Mouse (Mus musculus): ENCODE measurements around the gene Gtf3a. TPM values are rescaled to one million over a fixed set of nuclear protein-coding genes. Genes with fewer than 3 reads are reported as not detected.
A peak's percentile ranks its signal among the peaks of the same experiment; 100 is the strongest.

The Gtf3a gene
- total RNA-seq (2012; rRNA removed) (130 and 134 TPM in 2 replicates), total RNA-seq (2014; rRNA removed) (110 and 116 TPM in 2 replicates), polyA plus RNA-seq (2012; ENCODE audit: insufficient read length, low read depth) (133 and 134 TPM in 2 replicates)

DNA sequence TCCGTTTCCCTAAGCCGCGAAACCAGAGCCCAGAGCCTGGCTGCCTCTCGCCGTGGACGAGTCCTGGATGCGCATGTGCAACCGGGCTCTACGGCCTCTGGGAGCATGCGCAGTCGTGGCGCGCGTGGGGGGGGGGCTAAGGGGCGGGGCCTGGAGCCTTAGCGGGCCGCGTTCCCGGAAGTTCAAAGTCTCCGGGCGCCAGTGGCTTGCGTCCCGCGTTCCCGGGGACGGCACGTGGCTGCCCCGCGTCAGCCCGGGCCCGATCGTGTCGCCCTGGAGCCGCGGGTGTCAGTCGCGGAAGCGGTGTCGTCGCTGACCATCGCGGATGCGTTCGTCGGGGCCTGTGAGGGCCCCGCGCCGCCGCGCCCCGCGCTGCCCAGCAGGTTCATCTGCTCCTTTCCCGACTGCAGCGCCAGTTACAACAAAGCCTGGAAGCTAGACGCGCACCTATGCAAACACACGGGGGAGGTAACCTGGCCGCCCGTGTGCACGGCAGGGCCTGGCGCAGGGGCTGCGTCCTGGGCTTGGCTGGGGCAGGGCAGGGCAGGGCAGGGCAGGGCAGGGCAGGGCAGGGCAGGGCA is at the start of gene Gtf3a:
TSS of gene Gtf3a (plus strand) at position 150 of the 581 bp plus-strand sequence.
- H3K9ac ChIP-seq (ENCODE audit: insufficient read depth, low read depth) = peak within 1 kb of the TSS; percentile 76
- in situ Hi-C loops (cut with MboI; ENCODE audit: low pct_ligation_motif_present, low pct_unique_long_range_greater_than_20kb, low sequenced_read_pairs) (loop anchor here (10.0 kb wide), 1 partner anchor 286 kb away; no protein-coding TSS in a partner anchor), dilution Hi-C loops (cut with MboI; ENCODE audit: extremely low pct_ligation_motif_present, extremely low pct_unique_long_range_greater_than_20kb, low sequenced_read_pairs) (no loop called here)
- H3K9me3 ChIP-seq (replicated peaks; ENCODE audit: low read length) = peaks cover 6% of the 10 kb centered on the region
- TF ChIP-seq RAD21 (IDR thresholded peaks at IDR 0.05; ENCODE audit: low read depth, low read length) (no peak), ZMIZ1 (IDR thresholded peaks at IDR 0.05; ENCODE audit: low read depth, low read length) (peak; percentile 80; the same call in 1 of the 2 replicates), MAX (IDR thresholded peaks at IDR 0.05; ENCODE audit: low read length) (peak; percentile 92), ETS1 (conservative IDR thresholded peaks at IDR 0.05; ENCODE audit: low read depth, low read length) (0 out of 2 replicates have a peak, but pooled peaks have one; percentile 19), HCFC1 (IDR thresholded peaks at IDR 0.05; ENCODE audit: low read depth, low read length) (peak; percentile 72), ZNF384 (IDR thresholded peaks at IDR 0.05; ENCODE audit: low read depth, low read length) (0 out of 2 replicates have a peak, but pooled peaks have one; percentile 3), TBP (conservative IDR thresholded peaks at IDR 0.05; ENCODE audit: low read depth, low read length) (no peak), CHD1 (IDR thresholded peaks at IDR 0.05; ENCODE audit: low read depth, low read length) (no peak; the same call in 1 of the 2 replicates), MAZ (IDR thresholded peaks at IDR 0.05; ENCODE audit: low read depth, low read length) (peak; percentile 97), SMC3 (IDR thresholded peaks at IDR 0.05; ENCODE audit: low read depth, low read length) (no peak), CHD2 (IDR thresholded peaks at IDR 0.05; ENCODE audit: low read length) (0 out of 2 replicates have a peak, but pooled peaks have one; percentile 21), IRF4 (IDR thresholded peaks at IDR 0.05; ENCODE audit: low read depth, low read length) (peak; percentile 25; the same call in 1 of the 2 replicates), TCF12 (IDR thresholded peaks at IDR 0.05; ENCODE audit: low read depth, low read length) (peak; percentile 64; the same call in 1 of the 2 replicates), JUND (conservative IDR thresholded peaks at IDR 0.05; ENCODE audit: low read depth, low read length) (no peak), MEF2A (IDR thresholded peaks at IDR 0.05; ENCODE audit: borderline replicate concordance, low read depth, low read length) (peak; percentile 63), USF2 (conservative IDR thresholded peaks at IDR 0.05; ENCODE audit: low read depth, low read length) (no peak), NRF1 (IDR thresholded peaks at IDR 0.05; ENCODE audit: low read depth, low read length) (peak; percentile 99), MAFK (IDR thresholded peaks at IDR 0.05; ENCODE audit: insufficient replicate concordance, low read length) (no peak), RCOR1 (conservative IDR thresholded peaks at IDR 0.05; ENCODE audit: low read depth, low read length) (0 out of 2 replicates have a peak, but pooled peaks have one; percentile 16), ELF1 (IDR thresholded peaks at IDR 0.05; ENCODE audit: low read depth, low read length) (peak; percentile 96), BHLHE40 (IDR thresholded peaks at IDR 0.05; ENCODE audit: low read depth, low read length) (peak; percentile 89), KAT2A (IDR thresholded peaks at IDR 0.05; ENCODE audit: insufficient replicate concordance, low read length) (0 out of 2 replicates have a peak, but pooled peaks have one; percentile 49), PAX5 (IDR thresholded peaks at IDR 0.05; ENCODE audit: low read length) (no peak), MYC (IDR thresholded peaks at IDR 0.05; ENCODE audit: low read depth, low read length) (no peak), NELFE (IDR thresholded peaks at IDR 0.05; ENCODE audit: low read depth, low read length) (peak; percentile 96), MXI1 (IDR thresholded peaks at IDR 0.05; ENCODE audit: low read depth, low read length) (peak; percentile 97), POLR2A (IDR thresholded peaks at IDR 0.05; ENCODE audit: low read depth, low read length) (peak; percentile 88), SIN3A (IDR thresholded peaks at IDR 0.05; ENCODE audit: low read length) (peak; percentile 70; the same call in 1 of the 2 replicates), EP300 (IDR thresholded peaks at IDR 0.05; ENCODE audit: low read length) (no peak)
- H3K4me1 ChIP-seq (ENCODE audit: control insufficient read depth in 1 of 2, insufficient read depth in 2 of 2) = peaks cover 0 to 18% of the 10 kb centered on the region in 2 experiments; a peak in 2 of 4 replicates
- H3K4me3 ChIP-seq (replicated peaks in 1 of 3; ENCODE audit: low read depth in 2 of 3, low read length in 2 of 3, poor library complexity in 1 of 3) = peak within 1 kb of the TSS; percentile 79 to 94 (median 90)
- peak within 1 kb of the TSS; percentile 39; the same call in 1 of the 2 replicates for H3K27ac ChIP-seq (ENCODE audit: insufficient read depth, low read depth)
- no peaks in the 10 kb centered on the region for H3K27me3 ChIP-seq (replicated peaks)
- H3K4me2 ChIP-seq (ENCODE audit: insufficient read depth, low read depth, poor library complexity, severe bottlenecking) = peak within 1 kb of the TSS; percentile 90
- H3K79me2 ChIP-seq (replicated peaks; ENCODE audit: control insufficient read depth, extremely low read depth, insufficient read depth, poor library complexity, severe bottlenecking) = peaks cover 22% of the 10 kb centered on the region
- peak; percentile 91 for DNase-seq (ENCODE audit: extremely low read depth)
- H3K36me3 ChIP-seq (replicated peaks in 1 of 2; ENCODE audit: control insufficient read depth in 1 of 2, insufficient read depth in 1 of 2, low read length in 1 of 2) = peaks cover 27 to 35% of the 10 kb centered on the region in 2 experiments
